Mouse (Mus musculus) limb, embryonic 13.5 days (tissue): Measurements from ENCODE around the gene Dhrs7c. TPM values are rescaled to one million over a fixed set of nuclear protein-coding genes. Genes with fewer than 3 reads are reported as not detected.
A peak's percentile ranks its signal among the peaks of the same experiment; 100 is the strongest.

Experiments used
- ATAC-seq: fragments of 200-750 bp; cut with Nextera tagmentation; 2 replicates; pipeline ENCODE4 v1.8.0; 2017; ENCODE audit warnings: low read depth, moderate number of reproducible peaks, moderate TSS enrichment; ENCODE audit not compliant: low FRiP score
- H3K27ac ChIP-seq: fragments of 300-500 bp; sonication (generic); 2 replicates; pipeline ENCODE4 v1.5.1; 2015; ENCODE audit warnings: inconsistent platforms, mild to moderate bottlenecking, moderate library complexity
- H3K27me3 ChIP-seq: fragments of 300-500 bp; sonication (generic); 2 replicates; pipeline ENCODE4 v1.6.1; 2015; ENCODE audit warnings: mild to moderate bottlenecking, inconsistent platforms
- H3K36me3 ChIP-seq: fragments of 300-500 bp; sonication (generic); 2 replicates; pipeline ENCODE4 v1.6.1; 2015; ENCODE audit warnings: inconsistent platforms, mild to moderate bottlenecking, moderate library complexity
- H3K4me1 ChIP-seq: fragments of 300-500 bp; sonication (generic); 2 replicates; pipeline ENCODE4 v1.6.1; 2015; ENCODE audit warnings: inconsistent platforms
- H3K4me2 ChIP-seq: fragments of 300-500 bp; sonication (generic); replicated peaks from 2 replicates; pipeline ENCODE4 v1.6.1; 2015; ENCODE audit warnings: inconsistent platforms, mild to moderate bottlenecking, moderate library complexity
- H3K4me3 ChIP-seq: fragments of 300-500 bp; sonication (generic); 2 replicates; pipeline ENCODE4 v1.5.1; 2015; ENCODE audit warnings: moderate library complexity, mild to moderate bottlenecking, inconsistent platforms
- H3K9ac ChIP-seq: fragments of 300-500 bp; sonication (generic); 2 replicates; pipeline ENCODE4 v1.6.1; 2015; ENCODE audit warnings: mild to moderate bottlenecking, inconsistent platforms
- H3K9me3 ChIP-seq: fragments of 300-500 bp; sonication (generic); 2 replicates; pipeline ENCODE4 v1.6.1; 2016; ENCODE audit warnings: inconsistent platforms
- WGBS: fragments of 180-500 bp; shearing (Covaris S2); methylation state at CpG from one replicate; pipeline ENCODE4 v1.1.7; 2015; 5-methylcytosine and 5-hydroxymethylcytosine counted together
- polyA plus RNA-seq: library from polyadenylated mRNA; unstranded; fragments of >200 nt; fragmentation: Nextera tagmentation; extraction: Ambion mirVana; gene quantifications from 2 replicates; pipeline ENCODE4 v1.2.1, GENCODE M21; 2015

Gene Dhrs7c
- polyA plus RNA-seq, 1 experiment from 2014 or later: 5.4 TPM

GRCm38 (mm10) chr11:67808051-67808450 is 10.1 kb downstream of the Dhrs7c start:
- no peaks in the 10 kb centered on the region for H3K9me3 ChIP-seq
- no peaks in the 10 kb centered on the region for H3K36me3 ChIP-seq
- no peak overlapping the region for H3K4me2 ChIP-seq
- H3K27me3 ChIP-seq: no peaks in the 10 kb centered on the region
- H3K4me3 ChIP-seq: no peak overlapping the region
- H3K4me1 ChIP-seq: no peaks in the 10 kb centered on the region
- H3K27ac ChIP-seq: no peak overlapping the region
- WGBS: 85% methylated on average over 5 of the region's 5 CpGs
- ATAC-seq: no peak
- H3K9ac ChIP-seq: no peak overlapping the region

GRCm38 (mm10) chr11:67811535-67811934 is 13.5 kb downstream of the Dhrs7c start:
- Histone ChIP-seq H3K9ac (no peak overlapping the region), H3K4me1 (no peaks in the 10 kb centered on the region), H3K27me3 (no peaks in the 10 kb centered on the region), H3K27ac (no peak overlapping the region), H3K4me2 (no peak overlapping the region), H3K36me3 (no peaks in the 10 kb centered on the region), H3K9me3 (no peaks in the 10 kb centered on the region), H3K4me3 (no peak overlapping the region)
- no peak for ATAC-seq
- WGBS: 75% methylated on average over 6 of the region's 6 CpGs

GRCm38 (mm10) chr11:67819604-67820003 is 21.6 kb downstream of the Dhrs7c start:
- H3K27me3 ChIP-seq: 0 out of 2 replicates have a peak, but pooled peaks cover 2% of the 10 kb centered on the region
- WGBS: 11% methylated on average over 5 of the region's 5 CpGs
- H3K27ac ChIP-seq: no peak overlapping the region
- H3K9ac ChIP-seq: no peak overlapping the region
- no peak for ATAC-seq
- H3K4me1 ChIP-seq: peaks cover 10% of the 10 kb centered on the region
- 0 out of 2 replicates have a peak overlapping the region, but pooled peaks have one; percentile 5 for H3K4me3 ChIP-seq
- peak overlapping the region; percentile 51 for H3K4me2 ChIP-seq
- no peaks in the 10 kb centered on the region for H3K36me3 ChIP-seq
- H3K9me3 ChIP-seq: no peaks in the 10 kb centered on the region

- no peak overlapping the region for H3K4me3 ChIP-seq
- H3K27me3 ChIP-seq: 0 out of 2 replicates have a peak, but pooled peaks cover 2% of the 10 kb centered on the region
- H3K9ac ChIP-seq: no peak overlapping the region
- H3K36me3 ChIP-seq: no peaks in the 10 kb centered on the region
- no peaks in the 10 kb centered on the region for H3K9me3 ChIP-seq
- no peak overlapping the region for H3K4me2 ChIP-seq
- peaks cover 10% of the 10 kb centered on the region for H3K4me1 ChIP-seq
- no peak for ATAC-seq
- WGBS: 10% methylated on average over 4 of the region's 4 CpGs
- H3K27ac ChIP-seq: no peak overlapping the region
These were observed 22.2 kb downstream of the Dhrs7c start for GRCm38 (mm10) chr11:67820221-67820620.

- Histone ChIP-seq H3K27me3 (0 out of 2 replicates have a peak, but pooled peaks cover 2% of the 10 kb centered on the region), H3K4me3 (no peak overlapping the region), H3K36me3 (no peaks in the 10 kb centered on the region), H3K9me3 (no peaks in the 10 kb centered on the region), H3K4me2 (no peak overlapping the region), H3K27ac (no peak overlapping the region), H3K9ac (no peak overlapping the region), H3K4me1 (peaks cover 10% of the 10 kb centered on the region)
- WGBS: 87% methylated on average over 6 of the region's 6 CpGs
- ATAC-seq: no peak
These were observed 23.6 kb downstream of the Dhrs7c start for GRCm38 (mm10) chr11:67821560-67821959.

- WGBS: 37% methylated on average over 12 of the region's 12 CpGs
- peak overlapping the region; percentile 44 for H3K27ac ChIP-seq
- no peak overlapping the region for H3K4me3 ChIP-seq
- H3K4me2 ChIP-seq: no peak overlapping the region
- H3K36me3 ChIP-seq: no peaks in the 10 kb centered on the region
- ATAC-seq: no peak
- peaks cover 11% of the 10 kb centered on the region; the same call in 1 of the 2 replicates for H3K4me1 ChIP-seq
- H3K9me3 ChIP-seq: no peaks in the 10 kb centered on the region
- H3K9ac ChIP-seq: no peak overlapping the region
- H3K27me3 ChIP-seq: no peaks in the 10 kb centered on the region
These were observed 30.5 kb downstream of the Dhrs7c start for GRCm38 (mm10) chr11:67828360-67829059.

- H3K4me1 ChIP-seq: peaks cover 11% of the 10 kb centered on the region; the same call in 1 of the 2 replicates
- ATAC-seq: no peak
- H3K4me3 ChIP-seq: no peak overlapping the region
- H3K27me3 ChIP-seq: no peaks in the 10 kb centered on the region
- WGBS: 62% methylated on average over 6 of the region's 6 CpGs
- H3K9me3 ChIP-seq: no peaks in the 10 kb centered on the region
- no peak overlapping the region for H3K9ac ChIP-seq
- H3K4me2 ChIP-seq: no peak overlapping the region
- H3K36me3 ChIP-seq: no peaks in the 10 kb centered on the region
- no peak overlapping the region for H3K27ac ChIP-seq
These were observed 31.5 kb downstream of the Dhrs7c start for GRCm38 (mm10) chr11:67829530-67829929.

- H3K4me3 ChIP-seq: no peak overlapping the region
- no peaks in the 10 kb centered on the region for H3K36me3 ChIP-seq
- no peak overlapping the region for H3K4me2 ChIP-seq
- peaks cover 11% of the 10 kb centered on the region; the same call in 1 of the 2 replicates for H3K4me1 ChIP-seq
- H3K27ac ChIP-seq: no peak overlapping the region
- no peak overlapping the region for H3K9ac ChIP-seq
- no peaks in the 10 kb centered on the region for H3K9me3 ChIP-seq
- no peaks in the 10 kb centered on the region for H3K27me3 ChIP-seq
- 70% methylated on average over 5 of the region's 5 CpGs for WGBS
- ATAC-seq: no peak
These were observed 33.8 kb downstream of the Dhrs7c start for GRCm38 (mm10) chr11:67831820-67832219.

- no peak overlapping the region for H3K9ac ChIP-seq
These were observed 37.6 kb downstream of the Dhrs7c start for GRCm38 (mm10) chr11:67835408-67836078.

GRCm38 (mm10) chr11:67839810-67840209 is 41.8 kb downstream of the Dhrs7c start:
- 74% methylated on average over 1 of the region's 1 CpGs for WGBS
- Histone ChIP-seq H3K27ac (no peak overlapping the region), H3K9ac (no peak overlapping the region), H3K27me3 (no peaks in the 10 kb centered on the region), H3K9me3 (no peaks in the 10 kb centered on the region), H3K4me1 (0 out of 2 replicates have a peak, but pooled peaks cover 2% of the 10 kb centered on the region), H3K4me2 (no peak overlapping the region), H3K4me3 (no peak overlapping the region), H3K36me3 (no peaks in the 10 kb centered on the region)
- ATAC-seq: no peak

More at GRCm38 (mm10) chr11:67835408-67836078, 37.6 kb downstream of the Dhrs7c start:
- H3K4me3 ChIP-seq: no peak overlapping the region
- H3K4me2 ChIP-seq: no peak overlapping the region
- WGBS: 94% methylated on average over 10 of the region's 10 CpGs
- ATAC-seq: no peak
- no peaks in the 10 kb centered on the region for H3K27me3 ChIP-seq
- no peaks in the 10 kb centered on the region for H3K9me3 ChIP-seq
- no peaks in the 10 kb centered on the region for H3K4me1 ChIP-seq
- no peaks in the 10 kb centered on the region for H3K36me3 ChIP-seq
- H3K27ac ChIP-seq: no peak overlapping the region

- no peak overlapping the region for H3K27ac ChIP-seq
- H3K36me3 ChIP-seq: no peaks in the 10 kb centered on the region
- no peak for ATAC-seq
- 0 out of 2 replicates have a peak, but pooled peaks cover 2% of the 10 kb centered on the region for H3K4me1 ChIP-seq
- no peak overlapping the region for H3K4me3 ChIP-seq
- no peak overlapping the region for H3K4me2 ChIP-seq
- no peaks in the 10 kb centered on the region for H3K9me3 ChIP-seq
- WGBS: 82% methylated on average over 4 of the region's 4 CpGs
- H3K9ac ChIP-seq: no peak overlapping the region
- H3K27me3 ChIP-seq: no peaks in the 10 kb centered on the region
These were observed 47.2 kb downstream of the Dhrs7c start for GRCm38 (mm10) chr11:67845193-67845592.

GRCm38 (mm10) chr11:67851770-67852169 is 53.8 kb downstream of the Dhrs7c start:
- Histone ChIP-seq H3K4me2 (no peak overlapping the region), H3K27me3 (no peaks in the 10 kb centered on the region), H3K9me3 (no peaks in the 10 kb centered on the region), H3K9ac (no peak overlapping the region), H3K36me3 (no peaks in the 10 kb centered on the region), H3K4me3 (no peak overlapping the region), H3K4me1 (peaks cover 4% of the 10 kb centered on the region; the same call in 1 of the 2 replicates), H3K27ac (no peak overlapping the region)
- ATAC-seq: no peak
- 53% methylated on average over 5 of the region's 5 CpGs for WGBS
